In the genomic region with DNA sequence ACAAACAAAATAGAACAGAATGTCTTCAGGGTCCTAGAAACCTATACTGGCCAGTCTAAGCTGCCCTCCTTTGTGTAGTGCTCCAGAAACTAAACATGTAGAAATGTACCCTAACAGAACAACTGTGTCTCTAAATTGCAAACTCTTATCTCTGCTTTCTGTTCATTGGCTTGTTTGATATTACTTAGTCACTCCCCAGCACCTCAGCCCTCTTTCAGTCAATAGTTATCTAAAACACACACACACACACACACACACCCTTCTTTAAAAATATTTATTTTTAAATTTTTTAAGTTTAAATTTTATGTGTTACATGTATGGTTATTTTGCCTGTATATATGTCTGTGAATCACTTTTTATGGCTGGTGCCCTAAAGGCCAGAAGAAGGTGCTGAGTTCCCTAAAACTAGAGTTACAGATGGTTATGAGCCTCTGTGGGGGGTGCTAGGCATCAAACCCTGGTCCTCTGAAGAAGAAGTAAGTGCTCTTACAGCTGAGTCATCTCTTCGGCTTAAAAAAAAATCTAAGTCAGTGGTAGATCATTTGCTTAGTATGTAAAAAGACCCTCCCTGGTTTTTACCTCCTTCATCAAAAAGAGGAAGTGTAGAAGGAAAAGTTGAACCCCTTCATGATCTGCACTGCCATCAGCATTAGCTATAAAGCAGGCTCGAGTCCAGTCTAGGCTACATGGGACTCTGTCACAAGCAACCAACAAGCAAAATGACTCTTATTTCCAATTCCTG, we compare ENCODE assay signal across 15 mouse cellular contexts.
"Had no signal": no experiment of that assay in that cellular context is flagged by ENCODE, and none has a peak within 500 bp of the region (broad histone marks: within the 10 kb centered on the region; RNA-seq: fewer than 3 reads in every experiment).

No protein-coding gene starts in this region.

- H3K4me3 ChIP-seq: limb, embryonic 13.5 days; neural tube, embryonic 13.5 days had no signal

- H3K36me3 ChIP-seq: limb, embryonic 13.5 days; neural tube, embryonic 13.5 days had no signal

- H3K9me3 ChIP-seq: limb, embryonic 13.5 days; neural tube, embryonic 13.5 days had no signal

- H3K27me3 ChIP-seq: limb, embryonic 13.5 days; neural tube, embryonic 13.5 days had no signal

- H3K27ac ChIP-seq: limb, embryonic 13.5 days; neural tube, embryonic 13.5 days had no signal

- H3K4me1 ChIP-seq: limb, embryonic 13.5 days; neural tube, embryonic 13.5 days had no signal

- ATAC-seq: intestine, postnatal 0 days; midbrain, embryonic 16.5 days had no signal

- H3K9ac ChIP-seq: limb, embryonic 13.5 days; neural tube, embryonic 13.5 days had no signal

- DNase-seq: kidney, adult 8-10 months; kidney, postnatal 25 days; layer of hippocampus, adult 9-11 months; left cerebral cortex, postnatal 4 days; lung, adult 18-20 months; lung, postnatal 36 days; retina, postnatal 1 day; right cerebral cortex, postnatal 4 days; spleen, adult 18-20 months; thymus, postnatal 36 days had no signal

- H3K4me2 ChIP-seq: limb, embryonic 13.5 days; midbrain, embryonic 11.5 days; neural tube, embryonic 13.5 days had no signal
